Mouse (Mus musculus): ENCODE data around the gene Ptpru. TPM values are rescaled to one million over a fixed set of nuclear protein-coding genes. Genes with fewer than 3 reads are reported as not detected.

The Ptpru gene
- total and polyA plus RNA-seq, 2 experiments from 2014 or later, result 22.2 to 34.2 TPM

GRCm38 (mm10) chr4:131771384-131771783 lies 66.7 kb downstream of the Ptpru start:
- DNase-seq (ENCODE audit: low spot score) (peak; percentile 69), ATAC-seq (ENCODE audit: low FRiP score) (peak; percentile 41; the same call in 1 of the 2 replicates)
- no peak overlapping the region for H3K9ac ChIP-seq (replicated peaks; ENCODE audit: low read length, poor library complexity, severe bottlenecking)
- H3K36me3 ChIP-seq (ENCODE audit: insufficient read depth, low read length), result no peaks in the 10 kb centered on the region
- H3K4me3 ChIP-seq (ENCODE audit: low read depth, low read length), result no peak overlapping the region
- no peak overlapping the region for H3K27ac ChIP-seq (ENCODE audit: low read depth, low read length)
- H3K4me1 ChIP-seq (ENCODE audit: insufficient read depth, low read length), result no peaks in the 10 kb centered on the region
- H3K27me3 ChIP-seq (ENCODE audit: insufficient read depth, low read length), result no peaks in the 10 kb centered on the region
- TF ChIP-seq CTCF (IDR thresholded peaks at IDR 0.05), result no peak
- WGBS, result 78% methylated on average over 11 of the region's 11 CpGs
- no peaks in the 10 kb centered on the region for H3K9me3 ChIP-seq (ENCODE audit: low read length)
- H3K4me2 ChIP-seq (ENCODE audit: low read depth, low read length, poor library complexity, severe bottlenecking), result no peak overlapping the region

- no peaks in the 10 kb centered on the region for H3K4me1 ChIP-seq (ENCODE audit: insufficient read depth, low read length)
- no peaks in the 10 kb centered on the region for H3K27me3 ChIP-seq (ENCODE audit: insufficient read depth, low read length)
- no peaks in the 10 kb centered on the region for H3K9me3 ChIP-seq (ENCODE audit: low read length)
- DNase-seq (ENCODE audit: low spot score) (no peak), ATAC-seq (ENCODE audit: low FRiP score) (no peak)
- H3K4me2 ChIP-seq (ENCODE audit: low read depth, low read length, poor library complexity, severe bottlenecking), result no peak overlapping the region
- 93% methylated on average over 7 of the region's 7 CpGs for WGBS
- H3K36me3 ChIP-seq (ENCODE audit: insufficient read depth, low read length), result no peaks in the 10 kb centered on the region
- H3K9ac ChIP-seq (replicated peaks; ENCODE audit: low read length, poor library complexity, severe bottlenecking), result no peak overlapping the region
- no peak overlapping the region for H3K27ac ChIP-seq (ENCODE audit: low read depth, low read length)
- no peak overlapping the region for H3K4me3 ChIP-seq (ENCODE audit: low read depth, low read length)
- no peak for TF ChIP-seq CTCF (IDR thresholded peaks at IDR 0.05)
Observed at GRCm38 (mm10) chr4:131763911-131764310, 74.2 kb downstream of the Ptpru start.

- H3K9ac ChIP-seq (replicated peaks; ENCODE audit: low read length, poor library complexity, severe bottlenecking), result no peak overlapping the region
- no peak overlapping the region for H3K27ac ChIP-seq (ENCODE audit: low read depth, low read length)
- peak; percentile 38 for TF ChIP-seq CTCF (IDR thresholded peaks at IDR 0.05)
- no peak overlapping the region for H3K4me2 ChIP-seq (ENCODE audit: low read depth, low read length, poor library complexity, severe bottlenecking)
- 65% methylated on average over 3 of the region's 3 CpGs for WGBS
- H3K4me3 ChIP-seq (ENCODE audit: low read depth, low read length), result no peak overlapping the region
- no peaks in the 10 kb centered on the region for H3K9me3 ChIP-seq (ENCODE audit: low read length)
- no peaks in the 10 kb centered on the region for H3K36me3 ChIP-seq (ENCODE audit: insufficient read depth, low read length)
- ATAC-seq (ENCODE audit: low FRiP score) (no peak), DNase-seq (ENCODE audit: low spot score) (no peak)
- H3K4me1 ChIP-seq (ENCODE audit: insufficient read depth, low read length), result no peaks in the 10 kb centered on the region
- H3K27me3 ChIP-seq (ENCODE audit: insufficient read depth, low read length), result no peaks in the 10 kb centered on the region
Observed at GRCm38 (mm10) chr4:131763479-131763878, 74.6 kb downstream of the Ptpru start.

- no peaks in the 10 kb centered on the region for H3K27me3 ChIP-seq (ENCODE audit: insufficient read depth, low read length)
- TF ChIP-seq CTCF (IDR thresholded peaks at IDR 0.05), result no peak
- no peak overlapping the region for H3K4me3 ChIP-seq (ENCODE audit: low read depth, low read length)
- no peak for ATAC-seq (ENCODE audit: low FRiP score)
- WGBS, result 71% methylated on average over 8 of the region's 8 CpGs
- H3K9me3 ChIP-seq (ENCODE audit: low read length), result no peaks in the 10 kb centered on the region
- no peak overlapping the region for H3K4me2 ChIP-seq (ENCODE audit: low read depth, low read length, poor library complexity, severe bottlenecking)
- H3K27ac ChIP-seq (ENCODE audit: low read depth, low read length), result no peak overlapping the region
- no peak overlapping the region for H3K9ac ChIP-seq (replicated peaks; ENCODE audit: low read length, poor library complexity, severe bottlenecking)
- H3K36me3 ChIP-seq (ENCODE audit: insufficient read depth, low read length), result no peaks in the 10 kb centered on the region
- DNase-seq (ENCODE audit: low spot score), result no peak
- H3K4me1 ChIP-seq (ENCODE audit: insufficient read depth, low read length), result no peaks in the 10 kb centered on the region
Observed at GRCm38 (mm10) chr4:131762211-131762784, 75.8 kb downstream of the Ptpru start.

- ATAC-seq (ENCODE audit: low FRiP score), result no peak
- DNase-seq (ENCODE audit: low spot score), result peak; percentile 74
- no peak for TF ChIP-seq CTCF (IDR thresholded peaks at IDR 0.05)
Observed at GRCm38 (mm10) chr4:131752204-131752837, 85.8 kb downstream of the Ptpru start.

GRCm38 (mm10) chr4:131751561-131751960 lies 86.5 kb downstream of the Ptpru start:
- DNase-seq (ENCODE audit: low spot score) (no peak), ATAC-seq (ENCODE audit: low FRiP score) (no peak)
- Histone ChIP-seq H3K9me3 (ENCODE audit: low read length) (no peaks in the 10 kb centered on the region), H3K36me3 (ENCODE audit: insufficient read depth, low read length) (no peaks in the 10 kb centered on the region), H3K9ac (replicated peaks; ENCODE audit: low read length, poor library complexity, severe bottlenecking) (no peak overlapping the region), H3K4me1 (ENCODE audit: insufficient read depth, low read length) (no peaks in the 10 kb centered on the region), H3K4me3 (ENCODE audit: low read depth, low read length) (no peak overlapping the region), H3K27ac (ENCODE audit: low read depth, low read length) (no peak overlapping the region), H3K4me2 (ENCODE audit: low read depth, low read length, poor library complexity, severe bottlenecking) (no peak overlapping the region), H3K27me3 (ENCODE audit: insufficient read depth, low read length) (no peaks in the 10 kb centered on the region)
- no peak for TF ChIP-seq CTCF (IDR thresholded peaks at IDR 0.05)
- 54% methylated on average over 7 of the region's 7 CpGs for WGBS

More at GRCm38 (mm10) chr4:131752204-131752837, 85.8 kb downstream of the Ptpru start:
- Histone ChIP-seq H3K9ac (replicated peaks; ENCODE audit: low read length, poor library complexity, severe bottlenecking) (no peak overlapping the region), H3K4me2 (ENCODE audit: low read depth, low read length, poor library complexity, severe bottlenecking) (no peak overlapping the region), H3K9me3 (ENCODE audit: low read length) (no peaks in the 10 kb centered on the region), H3K27ac (ENCODE audit: low read depth, low read length) (no peak overlapping the region), H3K36me3 (ENCODE audit: insufficient read depth, low read length) (no peaks in the 10 kb centered on the region), H3K4me3 (ENCODE audit: low read depth, low read length) (no peak overlapping the region), H3K27me3 (ENCODE audit: insufficient read depth, low read length) (no peaks in the 10 kb centered on the region), H3K4me1 (ENCODE audit: insufficient read depth, low read length) (no peaks in the 10 kb centered on the region)
- 60% methylated on average over 10 of the region's 10 CpGs for WGBS

Measured in midbrain, postnatal 0 days (tissue).